Mouse (Mus musculus) lung, postnatal 0 days (tissue): ENCODE measurements around the gene Col6a6.

Experiments used
- CTCF ChIP-seq: IDR thresholded peaks from 2 replicates; pipeline ENCODE4 v1.5.1; 2016; ENCODE audit warnings: antibody characterized with exemption, mild to moderate bottlenecking
- EP300 ChIP-seq: IDR thresholded peaks from 2 replicates; pipeline ENCODE4 v1.6.1; 2016; ENCODE audit warnings: antibody characterized with exemption, mild to moderate bottlenecking, control low read depth

- TF ChIP-seq EP300 (no peak), CTCF (no peak)
Measured at GRCm38 (mm10) chr9:105764681-105765080, 63.3 kb downstream of the Col6a6 start.
